Mouse (Mus musculus): ENCODE measurements around the gene Tcl1b1. TPM values are rescaled to one million over a fixed set of nuclear protein-coding genes. Genes with fewer than 3 reads are reported as not detected.
"Not testable (repeated sequence)": the region's sequence is repeated elsewhere in the genome, so short reads cannot be mapped to it uniquely, and the experiment has no call there.

Gene Tcl1b1
- polyA plus RNA-seq, 1 experiment from 2014 or later: not detected

DNA sequence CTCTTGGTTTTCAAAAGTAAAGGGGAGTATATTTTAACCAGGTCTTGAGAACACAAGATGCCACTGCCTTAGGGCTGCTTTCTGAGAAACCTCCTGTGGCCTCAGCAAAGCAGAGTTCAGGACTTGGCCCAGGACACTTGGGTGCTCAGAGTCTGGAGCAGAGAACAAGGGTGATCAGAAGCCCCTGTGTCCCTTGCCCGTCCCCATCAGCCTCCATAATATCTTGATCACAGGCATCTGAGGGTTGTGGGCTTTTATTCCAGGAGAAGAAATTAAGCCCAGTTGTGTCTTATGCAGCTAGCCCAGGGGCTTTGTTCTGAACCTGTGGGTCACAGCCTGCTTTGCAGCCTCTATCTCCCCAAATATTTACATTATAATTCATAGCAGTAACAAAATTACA, 42.2 kb downstream of the Tcl1b1 start, which contains the start of gene Tcl1b4:
Gene Tcl1b4 (plus strand): TSS at position 301 of the 400 bp plus-strand sequence.
- 88% methylated on average over 1 of the region's 1 CpGs for WGBS
- H3K9me3 ChIP-seq; H3K27me3 ChIP-seq; H3K36me3 ChIP-seq; H3K9ac ChIP-seq (replicated peaks); H3K4me3 ChIP-seq (replicated peaks); H3K27ac ChIP-seq; ATAC-seq; H3K4me1 ChIP-seq (replicated peaks); H3K4me2 ChIP-seq (replicated peaks): not testable (repeated sequence)

DNA sequence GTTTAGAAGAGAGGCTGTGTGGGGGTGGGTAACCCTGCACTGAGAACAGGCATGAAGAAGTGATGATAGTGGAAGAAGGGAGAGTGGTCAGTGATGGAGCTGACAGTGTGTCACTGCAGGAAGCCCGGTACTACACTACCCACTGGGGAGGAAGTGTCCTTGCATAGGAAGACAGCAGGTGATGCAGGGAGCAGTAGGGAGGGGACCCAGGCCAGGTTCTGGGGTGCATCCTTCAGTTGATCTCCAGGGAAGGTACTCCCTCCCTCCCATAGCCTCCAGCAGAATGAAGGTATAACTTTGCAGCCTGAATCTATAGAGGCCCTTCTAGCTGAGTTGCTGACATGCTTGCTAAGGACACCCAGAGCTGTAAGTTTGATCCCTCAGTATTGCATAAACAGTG, 47.6 kb downstream of the Tcl1b1 start:
- 83% methylated on average over 1 of the region's 1 CpGs for WGBS
- Histone ChIP-seq H3K36me3 (no peaks in the 10 kb centered on the region), H3K4me1 (replicated peaks) (peaks cover 6% of the 10 kb centered on the region; the same call in 1 of the 2 replicates), H3K9me3 (no peaks in the 10 kb centered on the region), H3K27ac (no peak overlapping the region), H3K4me3 (replicated peaks) (no peak overlapping the region), H3K27me3 (no peaks in the 10 kb centered on the region), H3K9ac (replicated peaks) (no peak overlapping the region), H3K4me2 (replicated peaks) (no peak overlapping the region)
- no peak for ATAC-seq

DNA sequence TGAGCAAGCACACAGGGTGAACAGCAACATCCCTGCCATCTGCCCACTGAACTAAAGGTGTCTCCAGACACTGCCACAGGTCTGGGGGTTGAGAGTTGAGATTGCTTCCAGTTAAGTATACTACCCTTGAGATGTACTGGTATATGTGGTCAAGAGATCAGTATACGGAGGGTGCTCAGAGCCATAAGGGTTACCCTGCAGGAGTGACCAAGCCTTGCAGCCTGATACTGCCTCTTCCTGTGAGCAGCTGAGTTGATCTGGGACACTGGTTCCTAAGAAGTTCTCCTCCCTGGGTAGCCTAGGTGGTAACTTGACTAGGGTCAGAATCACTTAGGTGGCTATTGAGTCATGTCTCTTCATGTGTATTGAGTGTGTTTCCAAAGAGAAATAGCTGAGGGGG, 49.0 kb downstream of the Tcl1b1 start:
- Histone ChIP-seq H3K4me2 (replicated peaks) (no peak overlapping the region), H3K9ac (replicated peaks) (no peak overlapping the region), H3K4me1 (replicated peaks) (peaks cover 6% of the 10 kb centered on the region; the same call in 1 of the 2 replicates), H3K4me3 (replicated peaks) (no peak overlapping the region), H3K36me3 (no peaks in the 10 kb centered on the region), H3K27ac (no peak overlapping the region), H3K9me3 (no peaks in the 10 kb centered on the region), H3K27me3 (no peaks in the 10 kb centered on the region)
- WGBS: 89% methylated on average over 1 of the region's 1 CpGs
- ATAC-seq: no peak

DNA sequence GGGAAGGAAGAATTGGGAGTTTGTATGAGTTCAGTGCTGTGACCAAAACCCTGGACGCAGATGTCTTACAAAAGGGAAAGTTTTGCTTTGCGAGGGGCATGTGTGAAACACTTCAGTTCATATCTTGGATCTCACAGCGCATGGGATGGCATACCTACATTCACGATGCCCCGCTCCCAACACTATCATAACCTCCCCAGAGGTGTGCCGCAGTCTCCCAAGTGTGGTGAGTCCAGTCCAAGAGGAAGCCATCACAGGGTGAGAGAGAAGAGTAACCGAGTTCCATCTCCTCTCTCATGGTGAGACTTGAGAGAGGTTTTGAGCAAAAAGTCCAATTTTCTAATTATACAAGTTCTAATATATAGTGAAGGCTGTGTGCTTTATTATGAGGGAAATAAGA, 49.7 kb downstream of the Tcl1b1 start:
- H3K36me3 ChIP-seq: no peaks in the 10 kb centered on the region
- WGBS: 93% methylated on average over 7 of the region's 7 CpGs

More for the DNA sequence above, 49.7 kb downstream of the Tcl1b1 start:
- Histone ChIP-seq H3K27me3 (no peaks in the 10 kb centered on the region), H3K9ac (replicated peaks) (no peak overlapping the region), H3K27ac (no peak overlapping the region), H3K4me1 (replicated peaks) (peaks cover 6% of the 10 kb centered on the region; the same call in 1 of the 2 replicates), H3K9me3 (no peaks in the 10 kb centered on the region), H3K4me3 (replicated peaks) (no peak overlapping the region), H3K4me2 (replicated peaks) (no peak overlapping the region)
- no peak for ATAC-seq

Other genes with a start within 250 kb of the Tcl1b1 start
- gene Syne3, start 149.9 kb upstream of the Tcl1b1 start, polyA plus RNA-seq (2015; fragmentation: Nextera tagmentation; extraction: Ambion mirVana): 0.17 and 0.27 TPM in 2 replicates
- 139 and 148 TPM in 2 replicates for gene Glrx5, start 127.0 kb upstream of the Tcl1b1 start, polyA plus RNA-seq (2015; fragmentation: Nextera tagmentation; extraction: Ambion mirVana)
- not detected in 2 replicates for gene Tcl1b2, start 13.7 kb upstream of the Tcl1b1 start, polyA plus RNA-seq (2015; fragmentation: Nextera tagmentation; extraction: Ambion mirVana)
- not detected in 2 replicates for gene Tcl1b5, start 16.7 kb downstream of the Tcl1b1 start, polyA plus RNA-seq (2015; fragmentation: Nextera tagmentation; extraction: Ambion mirVana)
- not detected in 2 replicates for gene Tcl1b3, start 31.4 kb downstream of the Tcl1b1 start, polyA plus RNA-seq (2015; fragmentation: Nextera tagmentation; extraction: Ambion mirVana)
- not detected in 2 replicates for gene Tcl1b4, start 42.3 kb downstream of the Tcl1b1 start, polyA plus RNA-seq (2015; fragmentation: Nextera tagmentation; extraction: Ambion mirVana)
- gene Tcl1, start 63.1 kb downstream of the Tcl1b1 start, polyA plus RNA-seq (2015; fragmentation: Nextera tagmentation; extraction: Ambion mirVana): not detected in 2 replicates
- gene Tunar, start 174.2 kb downstream of the Tcl1b1 start, polyA plus RNA-seq (2015; fragmentation: Nextera tagmentation; extraction: Ambion mirVana): 6.7 and 6.8 TPM in 2 replicates